Mouse (Mus musculus): ENCODE data around the gene Hexim2.

Gene Hexim2

DNA sequence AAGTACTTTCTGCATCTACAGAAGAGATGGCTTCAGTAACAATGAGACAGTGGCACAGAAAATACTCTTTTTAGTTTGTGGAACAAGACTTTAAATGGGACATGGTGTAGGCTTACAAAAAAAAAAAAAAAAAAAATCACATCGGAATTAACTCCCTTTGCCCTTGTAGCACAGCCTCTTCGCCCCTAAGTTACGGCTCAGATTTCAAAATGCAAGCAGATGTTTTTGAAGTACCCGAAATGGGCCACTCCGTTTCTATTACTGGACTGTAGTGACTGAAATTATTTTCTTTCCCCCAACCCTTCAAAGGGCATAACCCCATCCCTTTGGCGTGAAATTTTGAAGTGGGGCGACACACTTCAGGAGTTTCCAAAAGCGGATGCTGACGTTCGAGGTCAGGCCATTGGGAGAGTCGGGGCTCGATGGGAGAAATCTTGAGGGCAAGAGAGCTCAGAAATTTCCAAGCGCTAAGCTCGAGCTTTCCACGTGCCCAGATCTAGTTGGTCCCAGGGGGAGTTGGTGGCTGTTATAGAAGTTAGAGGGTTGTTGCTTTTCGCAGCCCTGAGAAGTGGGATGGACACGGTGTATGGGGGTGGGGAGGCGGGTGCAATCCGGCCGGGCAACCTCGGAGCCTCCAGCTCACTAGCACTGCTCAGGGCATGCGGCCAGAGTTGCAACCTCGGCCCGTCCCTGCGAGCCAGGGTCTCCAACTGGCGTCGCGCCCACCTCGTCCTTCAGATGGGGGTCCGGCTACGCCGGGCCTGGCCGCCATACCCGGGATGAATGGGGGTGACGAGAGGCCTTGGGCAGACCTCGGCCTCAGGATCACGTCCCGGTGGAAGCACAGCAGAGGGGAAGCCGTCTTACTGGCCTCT is at the start of gene Hexim2:
Gene Hexim2 (plus strand): TSS at position 729 of the 875 bp plus-strand sequence.
- peak; percentile 60 to 62 for DNase-seq

DNA sequence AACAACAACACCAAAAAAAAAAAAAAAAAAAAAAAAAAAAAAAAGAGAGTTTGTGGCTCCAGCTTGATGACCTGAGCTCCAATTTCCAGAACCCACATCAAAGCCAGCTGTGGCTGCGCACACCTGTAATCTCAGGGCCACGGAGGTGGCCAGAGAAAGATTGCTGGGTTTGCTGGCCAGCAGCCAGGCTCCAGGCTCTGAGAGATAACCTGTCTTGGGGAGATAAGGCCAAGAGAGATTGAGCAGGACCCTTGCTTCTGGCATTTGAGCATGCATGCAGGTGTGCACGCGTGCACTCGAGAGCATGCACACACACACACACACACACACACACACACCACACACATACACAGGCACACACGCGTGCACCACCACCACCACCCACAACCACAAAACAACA is 38.9 kb upstream of the Hexim2 start:
- no peak for DNase-seq

DNA sequence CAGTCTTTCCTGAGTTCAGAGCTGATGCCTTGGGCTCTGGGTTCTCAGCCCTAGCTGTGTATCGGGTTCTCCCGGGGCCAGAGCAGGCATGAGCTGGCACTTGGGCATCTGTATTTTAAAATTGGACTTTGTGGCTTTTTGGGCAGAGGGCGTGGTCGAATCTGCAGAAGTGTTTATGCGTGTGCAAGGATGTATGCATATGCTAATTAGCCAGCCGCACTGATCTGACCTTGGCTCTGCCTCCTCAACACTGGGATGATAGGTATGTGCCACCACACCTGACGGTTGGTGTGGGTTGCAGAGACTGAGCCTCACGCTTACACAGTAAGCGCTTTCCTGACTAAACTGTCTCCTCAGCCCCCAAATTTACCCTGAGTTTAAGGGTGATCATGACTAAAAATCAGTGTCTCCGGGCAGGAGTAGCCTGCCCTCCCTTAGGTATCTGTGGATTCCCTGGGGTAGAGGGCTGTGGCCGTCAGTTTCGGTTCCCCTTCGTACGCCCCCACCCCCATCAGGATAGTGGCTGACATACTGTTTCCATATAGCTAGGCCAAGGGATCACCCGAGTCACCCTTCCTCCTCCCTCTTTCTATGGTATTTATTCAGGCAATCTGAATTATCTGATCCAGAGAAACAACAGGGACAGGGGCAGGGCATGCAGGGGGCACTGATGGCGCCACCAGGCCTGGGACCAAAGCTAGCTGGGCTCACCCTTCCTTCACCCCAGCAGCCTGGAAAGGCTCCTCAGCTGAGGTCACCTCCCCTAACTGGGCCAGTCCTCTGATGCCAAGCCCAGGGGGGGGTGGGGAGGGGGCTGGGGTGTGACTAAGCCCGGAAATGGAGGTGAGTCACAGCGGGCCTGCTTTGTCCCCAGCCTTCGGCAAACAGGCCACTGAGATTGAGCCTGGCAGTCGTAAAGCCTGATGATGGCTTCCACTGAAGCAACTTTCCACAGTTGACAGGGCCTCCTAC is 38.1 kb upstream of the Hexim2 start:
- DNase-seq = peak in 1 of 2 experiments; percentile 46

DNA sequence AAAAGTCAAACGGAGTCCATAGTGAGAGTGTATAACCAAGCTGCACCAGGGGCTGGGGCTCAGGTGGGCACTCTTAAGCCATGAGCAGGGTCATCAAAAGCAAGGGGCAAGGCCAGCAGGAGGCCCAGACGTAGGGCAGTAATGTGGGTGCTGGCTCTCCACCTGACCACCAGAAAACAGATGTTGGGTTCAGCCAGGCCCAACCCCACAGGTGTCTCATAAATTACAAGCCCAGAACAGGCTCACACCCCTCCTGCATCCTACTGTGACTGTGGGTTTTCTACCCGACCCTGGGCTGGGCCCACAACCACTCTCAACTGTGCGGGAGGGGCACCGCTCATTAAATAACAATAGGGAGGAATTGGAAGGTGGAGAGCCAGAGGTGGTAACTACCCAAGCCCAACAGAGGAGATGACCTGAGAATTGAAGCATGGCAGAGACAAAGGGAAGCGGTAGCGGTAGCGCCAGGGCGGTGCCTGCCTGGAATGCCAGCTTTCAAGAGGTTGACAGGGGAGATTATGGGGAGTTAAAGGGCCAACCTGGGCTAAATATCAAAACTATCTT is 37.0 kb upstream of the Hexim2 start:
- no peak for DNase-seq

- DNase-seq = no peak
These were observed 36.4 kb upstream of the Hexim2 start for GRCm38 (mm10) chr11:103095801-103096200.

- DNase-seq = no peak
These were observed 35.0 kb upstream of the Hexim2 start for GRCm38 (mm10) chr11:103096979-103097894.

DNA sequence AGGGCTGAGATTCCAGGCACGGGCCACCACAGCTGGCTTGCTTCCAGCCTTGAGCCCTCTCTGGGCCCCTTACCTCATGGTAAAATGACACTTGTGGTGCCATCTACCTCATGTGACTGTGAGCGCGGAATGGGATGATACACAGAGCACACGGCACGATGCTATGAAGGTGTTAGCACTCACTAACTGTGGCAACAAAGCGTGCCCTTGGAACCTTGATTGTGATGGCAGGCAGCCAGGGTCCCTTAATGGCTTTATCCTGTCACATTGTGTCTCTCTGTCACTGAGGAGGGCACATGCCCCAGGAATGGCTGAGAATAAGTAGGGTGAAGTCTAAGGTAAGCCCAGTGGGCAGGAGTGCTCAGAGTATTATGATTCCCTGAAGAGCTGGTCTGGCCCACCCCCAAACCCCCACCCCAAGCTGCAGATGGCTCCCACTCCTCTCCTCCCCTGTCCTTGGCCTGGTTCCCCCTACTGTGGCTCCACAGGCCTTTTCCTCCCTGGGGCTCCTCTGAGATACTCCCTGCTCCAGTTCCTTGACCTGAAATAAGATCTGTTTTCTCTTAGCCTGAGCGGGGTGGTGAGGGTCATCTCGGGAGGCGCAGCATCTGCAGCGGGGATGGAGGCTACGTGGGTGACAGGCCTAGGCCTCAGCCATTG is 33.6 kb upstream of the Hexim2 start:
- DNase-seq = no peak

DNA sequence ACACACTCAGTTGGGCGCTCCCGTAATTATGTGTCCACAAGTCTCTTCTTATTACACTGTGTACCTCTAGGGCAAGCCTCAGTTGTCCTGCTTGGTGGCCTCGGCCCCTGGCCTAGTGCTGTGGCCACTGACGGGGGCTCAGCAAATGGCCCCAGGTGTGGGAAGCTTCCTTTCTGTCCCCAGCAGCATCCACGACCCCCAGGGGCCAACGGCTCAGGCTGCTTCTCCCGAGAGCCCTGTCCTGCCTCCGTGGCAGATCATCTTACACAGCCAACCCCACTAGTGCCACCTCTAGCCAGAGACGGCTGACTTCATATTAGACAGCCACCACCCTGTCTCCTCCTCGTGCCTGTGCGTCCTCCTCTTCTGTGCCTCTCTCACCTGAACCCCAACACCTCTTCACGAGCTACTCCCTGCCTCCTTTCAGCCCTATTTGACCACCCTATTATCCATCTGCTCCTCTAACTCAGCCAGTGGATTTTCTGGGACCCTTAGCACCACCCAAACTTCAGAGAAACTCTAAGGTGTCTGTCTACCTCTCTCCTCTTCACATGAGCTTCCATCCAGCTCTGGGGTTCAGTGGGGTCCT is 32.8 kb upstream of the Hexim2 start:
- DNase-seq = no peak

DNA sequence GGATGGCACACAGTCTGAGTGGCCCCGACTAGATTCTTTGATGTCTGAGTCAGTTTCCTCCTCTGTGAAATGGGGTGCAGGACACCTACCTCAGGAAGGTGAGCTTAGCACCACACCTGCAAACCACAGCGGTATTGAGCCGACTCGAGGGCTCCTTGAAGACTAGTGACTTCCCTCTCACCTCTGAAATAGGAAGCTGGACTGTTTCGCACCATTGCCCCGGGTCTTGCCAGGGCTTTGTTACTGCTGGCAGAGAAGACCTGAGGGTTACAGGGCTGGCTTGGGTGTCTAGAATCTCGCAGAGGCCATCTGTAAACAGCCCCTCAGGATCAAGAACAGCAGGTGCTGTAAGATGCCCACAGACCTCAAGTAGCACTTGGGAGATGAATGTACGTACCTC is 31.9 kb upstream of the Hexim2 start:
- no peak for DNase-seq

DNA sequence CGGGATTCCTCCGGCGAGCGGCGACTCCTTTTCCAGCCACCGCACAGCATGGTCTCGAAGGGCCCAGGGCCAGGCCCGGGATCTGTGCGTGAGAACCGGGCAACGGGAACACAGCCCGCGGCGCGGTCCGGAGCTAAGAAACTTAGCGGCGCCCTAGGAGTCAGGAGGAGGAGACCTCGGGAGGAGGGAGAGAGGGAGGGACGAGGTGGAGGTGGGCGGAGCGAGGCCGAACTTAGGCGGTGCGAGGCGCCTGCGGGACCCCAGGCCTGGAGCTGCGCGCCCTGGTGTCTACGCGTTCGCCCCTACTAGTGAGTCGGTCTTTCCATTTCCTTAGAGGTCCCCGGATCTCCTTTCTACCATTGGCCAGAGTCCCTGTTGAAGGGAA is 30.8 kb upstream of the Hexim2 start, which contains the start of the genes Plcd3 and Acbd4:
Gene Plcd3 (minus strand): TSS at position 178 of the 385 bp plus-strand sequence.
Gene Acbd4 (plus strand): TSS at position 202 of the 385 bp plus-strand sequence.
- DNase-seq = peak; percentile 91

DNA sequence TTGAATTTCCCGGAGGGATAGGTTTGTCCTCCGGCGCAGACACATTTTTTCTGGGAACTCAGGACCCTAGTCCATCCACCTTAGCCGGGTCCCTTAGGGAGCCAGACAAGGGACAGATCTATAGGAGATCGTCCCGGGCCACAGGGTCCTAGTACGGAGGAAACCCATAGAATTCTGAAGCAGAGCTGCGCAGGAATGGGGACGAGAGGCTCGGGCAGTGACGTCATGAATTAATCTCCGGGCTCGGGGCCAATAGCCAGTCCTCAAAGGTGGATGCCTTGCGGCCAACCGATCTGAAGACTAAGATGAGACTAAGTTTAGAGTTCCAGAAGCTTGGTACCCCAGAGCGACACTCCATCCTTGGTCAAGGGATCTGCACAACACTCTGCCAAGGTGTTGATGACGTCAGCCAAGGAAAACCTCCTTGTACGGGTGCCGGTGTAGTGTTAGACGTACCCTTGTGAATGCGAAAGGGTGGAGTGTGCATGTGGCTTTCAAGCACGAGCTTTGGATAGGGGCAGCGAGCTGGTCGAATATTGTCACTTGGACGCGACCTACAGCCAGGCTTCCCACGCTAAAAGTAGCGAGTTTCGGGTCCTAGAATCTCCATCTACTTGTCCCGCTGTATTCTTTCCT is 30.2 kb upstream of the Hexim2 start:
- DNase-seq = peak; percentile 84 to 85

DNA sequence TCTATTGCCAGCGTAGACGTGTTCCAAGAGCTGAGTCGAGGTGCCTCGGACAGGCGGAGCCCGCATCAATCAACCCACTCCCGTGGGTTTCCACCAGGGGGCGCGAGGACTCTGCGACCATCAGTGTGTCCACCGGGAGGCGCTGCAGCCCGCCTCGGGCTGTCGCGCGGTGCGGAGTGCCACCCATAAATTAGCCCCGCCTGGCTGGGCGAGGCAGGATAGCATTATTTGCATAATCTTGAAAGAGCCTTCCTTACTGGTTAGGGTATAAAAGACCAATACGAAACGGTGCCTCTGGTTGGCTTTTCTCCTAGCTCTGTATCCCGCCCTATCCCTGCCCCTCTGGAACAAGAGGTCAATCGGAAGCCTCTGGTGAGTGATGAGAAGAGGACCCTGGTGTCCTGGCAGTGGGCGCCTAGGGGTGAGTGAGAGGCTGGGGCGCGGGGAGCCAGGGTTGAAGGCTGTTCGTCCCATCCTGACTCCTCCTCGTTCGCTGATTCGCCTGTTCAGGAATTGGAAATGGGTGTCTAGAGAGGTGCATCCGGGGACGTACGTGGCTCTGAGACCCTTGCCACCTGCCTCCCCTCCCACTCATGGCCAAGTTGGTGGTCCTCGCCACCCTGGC is 29.4 kb upstream of the Hexim2 start:
- DNase-seq = peak; percentile 97 to 98

GRCm38 (mm10) chr11:103103621-103104020 is 28.6 kb upstream of the Hexim2 start:
- peak in 1 of 2 experiments; percentile 6 for DNase-seq

GRCm38 (mm10) chr11:103104469-103104868 is 27.8 kb upstream of the Hexim2 start:
- DNase-seq = no peak

DNA sequence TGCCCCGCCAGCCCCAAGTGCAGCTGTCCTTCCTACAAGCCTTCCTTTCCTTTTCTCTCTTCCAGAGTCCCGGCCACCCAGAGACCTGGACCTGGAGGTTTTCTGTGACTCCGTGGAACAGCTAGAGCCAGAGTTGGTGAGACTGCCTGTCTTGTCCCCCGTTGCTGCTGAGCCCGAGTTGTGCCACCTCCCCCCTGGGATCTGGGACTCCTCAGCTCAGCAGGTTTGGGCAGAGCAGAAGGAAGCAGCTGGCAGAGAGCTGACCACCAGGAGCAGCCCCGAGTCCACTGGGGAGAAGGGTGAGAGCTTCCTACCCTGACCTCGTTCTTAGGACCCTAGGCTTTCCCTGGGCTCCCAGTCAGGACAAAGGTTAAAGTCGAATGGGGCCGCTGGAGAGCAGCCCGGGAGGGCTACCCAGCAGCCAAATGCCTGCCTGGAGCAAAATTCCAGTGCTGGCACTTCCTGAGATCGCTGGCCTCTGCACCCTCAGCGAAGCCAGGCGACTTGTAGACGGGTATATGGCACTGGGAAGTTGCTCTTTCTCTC is 27.0 kb upstream of the Hexim2 start:
- no peak for DNase-seq

DNA sequence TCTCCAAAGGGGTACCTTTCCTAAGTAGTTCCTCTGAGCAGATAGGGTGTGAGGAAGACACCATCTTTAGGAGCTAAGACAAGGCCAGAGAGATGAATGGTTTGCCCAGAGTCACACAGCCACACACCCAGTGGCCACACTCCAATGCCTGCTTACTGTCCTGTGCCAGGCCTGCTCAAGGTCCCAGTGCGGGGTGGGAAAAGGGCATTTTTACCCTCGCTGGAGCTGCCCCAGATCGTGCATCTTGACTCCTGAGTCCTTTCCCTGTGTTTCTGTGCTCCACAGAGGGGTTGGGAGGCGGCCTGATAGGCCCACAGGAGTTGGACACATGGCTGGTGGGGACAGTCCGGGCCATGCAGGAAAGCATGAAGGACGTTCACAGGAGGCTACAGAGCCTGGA is 26.4 kb upstream of the Hexim2 start:
- DNase-seq = no peak

DNA sequence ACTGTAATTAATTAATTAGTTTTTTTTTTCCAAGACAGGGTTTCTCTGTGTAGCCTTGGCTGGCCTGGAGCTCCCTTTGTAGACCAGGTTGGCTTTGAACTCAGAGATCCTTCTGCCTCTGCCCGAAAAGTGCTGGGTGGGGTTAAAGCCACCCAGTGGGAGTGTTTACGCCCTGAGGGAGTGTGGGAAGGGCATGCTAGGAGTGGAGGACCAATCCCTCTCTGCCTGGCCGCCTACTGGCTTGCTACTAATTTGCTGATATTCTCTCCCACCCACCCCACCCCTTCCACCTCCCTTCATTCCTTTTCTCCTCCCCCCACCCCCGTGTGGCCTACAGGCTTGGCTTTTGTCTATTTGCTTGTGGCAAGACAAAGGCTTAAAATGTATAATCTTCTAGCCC is 25.8 kb upstream of the Hexim2 start:
- no peak for DNase-seq

GRCm38 (mm10) chr11:103111301-103111700 is 20.9 kb upstream of the Hexim2 start:
- peak in 1 of 2 experiments; percentile 15 for DNase-seq

DNA sequence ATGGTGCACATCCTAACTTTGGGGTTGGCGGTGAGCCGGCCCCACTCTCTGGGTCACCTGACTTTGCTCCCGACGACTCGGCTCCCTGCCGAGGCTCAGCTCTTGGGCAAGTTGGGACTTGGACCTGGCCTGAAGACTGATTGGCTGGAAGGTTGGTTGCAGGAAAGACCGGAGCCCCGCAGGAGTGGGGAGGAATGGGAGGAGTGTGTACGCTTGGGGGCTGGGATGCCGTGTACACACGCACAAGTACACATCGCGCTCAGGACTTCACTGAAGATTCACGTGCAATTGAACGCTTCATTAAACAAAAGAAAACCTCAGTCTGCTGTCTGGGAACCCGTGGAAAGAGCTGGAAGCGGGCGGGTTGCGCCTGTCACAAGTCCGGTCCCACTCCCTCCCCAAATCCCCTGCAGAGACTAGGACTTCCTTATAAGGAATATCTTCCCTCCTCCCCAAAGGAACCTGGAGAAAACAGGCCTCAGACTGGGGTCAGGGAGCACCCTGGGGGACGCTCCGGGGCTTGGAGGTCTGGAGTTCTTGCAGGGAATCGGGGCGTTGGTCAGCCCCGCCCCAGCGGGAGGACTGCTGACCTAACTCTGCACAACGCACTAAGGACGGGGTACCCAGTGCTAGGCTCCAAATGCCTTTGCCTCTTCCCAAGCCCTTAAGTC is 20.2 kb upstream of the Hexim2 start:
- peak; percentile 90 to 93 for DNase-seq

All from lung, adult 18-20 months (tissue).